Mouse (Mus musculus): ENCODE measurements at regions not wholly inside any gene's neighbourhood (a gene's known extent, or its start where the extent isn't known, plus 50 kb on each side); places are given as distances from the start of the nearest gene placed in this dataset.

GRCm38 (mm10) chr12:17093772-17094171 is 82.2 kb upstream of the 2410004P03Rik start:
- TF ChIP-seq TCF12 (IDR thresholded peaks at IDR 0.05; ENCODE audit: low read depth, low read length) = no peak
- TF ChIP-seq BHLHE40 (IDR thresholded peaks at IDR 0.05; ENCODE audit: borderline replicate concordance, low read depth, low read length) = no peak
- no peak for TF ChIP-seq CHD1 (IDR thresholded peaks at IDR 0.05; ENCODE audit: low read depth, low read length)
- no peak for TF ChIP-seq POLR2A (IDR thresholded peaks at IDR 0.05; ENCODE audit: control insufficient read depth in 1 of 2, insufficient read depth in 1 of 2, low read depth in 1 of 2, low read length in 2 of 2, poor library complexity in 1 of 2)
- no peak for TF ChIP-seq ZNF384 (IDR thresholded peaks at IDR 0.05; ENCODE audit: low read depth, low read length)
- TF ChIP-seq CTCF (IDR thresholded peaks at IDR 0.05 in 2 of 3, conservative IDR thresholded peaks at IDR 0.05 in 1 of 3; ENCODE audit: control insufficient read depth in 1 of 3, insufficient read depth in 1 of 3, low read depth in 2 of 3, low read length in 3 of 3, poor library complexity in 1 of 3, severe bottlenecking in 1 of 3) = no peak
- no peak for TF ChIP-seq E2F4 (IDR thresholded peaks at IDR 0.05; ENCODE audit: borderline replicate concordance, low read depth, low read length)

Measured in MEL (cell line).